Mouse (Mus musculus): ENCODE measurements around the gene Gm6588.

Gm6588 gene

DNA sequence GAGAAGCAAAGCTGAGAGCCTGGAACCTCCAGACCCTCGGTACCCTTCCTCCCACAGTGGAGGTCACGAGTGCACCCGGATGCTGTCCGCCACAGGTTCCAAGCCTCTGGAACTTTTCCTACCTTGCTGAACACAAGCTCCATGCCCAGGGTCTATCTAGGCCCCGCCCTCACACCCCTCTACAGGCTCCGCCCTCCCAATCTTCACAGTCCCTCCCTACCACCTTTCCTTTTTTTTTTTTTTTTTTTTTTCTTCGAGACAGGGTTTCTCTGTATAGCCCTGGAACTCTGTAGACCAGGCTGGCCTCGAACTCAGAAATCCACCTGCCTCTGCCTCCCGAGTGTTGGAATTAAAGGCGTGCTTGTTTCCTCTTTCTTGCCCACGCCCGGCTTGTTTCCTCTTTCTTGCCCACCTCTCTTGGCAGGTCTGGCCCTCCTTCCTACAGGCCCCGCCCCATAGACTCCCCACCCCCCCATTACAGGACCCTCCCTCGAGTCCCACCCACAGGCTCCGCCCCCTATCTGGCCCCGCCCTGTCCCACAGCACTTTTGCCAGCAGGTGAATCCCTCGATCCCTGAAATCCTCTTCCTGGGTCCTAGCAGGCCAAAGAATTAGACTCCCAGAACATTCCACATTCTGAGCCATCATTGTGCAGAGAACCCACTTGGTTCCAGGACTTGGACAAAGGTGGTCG lies at the start of gene Gm6588:
Gm6588 (plus strand) TSS at position 680 of the 694 bp plus-strand sequence.
- DNase-seq (ENCODE audit: low read depth, low spot score): peak; percentile 81

DNA sequence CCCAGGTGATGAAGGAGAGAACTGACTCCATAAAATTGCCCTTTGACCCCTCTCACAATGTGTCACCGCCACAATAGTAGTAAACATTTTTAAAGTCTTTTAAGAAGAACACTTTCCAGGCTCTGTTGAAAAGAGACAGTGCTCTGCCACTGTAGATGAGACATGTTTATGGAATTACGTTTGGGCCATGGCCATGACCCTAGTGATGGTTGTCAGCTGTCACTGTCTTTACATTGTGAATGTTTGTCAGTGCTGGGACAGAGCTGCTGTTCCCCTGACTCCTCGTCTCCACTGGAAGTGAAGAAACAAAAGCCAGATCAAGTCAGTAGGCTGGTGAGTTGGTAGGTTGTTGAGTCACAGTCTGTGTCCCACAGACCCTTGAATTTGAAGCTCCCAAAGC lies 46.8 kb upstream of the Gm6588 start:
- DNase-seq (ENCODE audit: low read depth, low spot score): no peak

DNA sequence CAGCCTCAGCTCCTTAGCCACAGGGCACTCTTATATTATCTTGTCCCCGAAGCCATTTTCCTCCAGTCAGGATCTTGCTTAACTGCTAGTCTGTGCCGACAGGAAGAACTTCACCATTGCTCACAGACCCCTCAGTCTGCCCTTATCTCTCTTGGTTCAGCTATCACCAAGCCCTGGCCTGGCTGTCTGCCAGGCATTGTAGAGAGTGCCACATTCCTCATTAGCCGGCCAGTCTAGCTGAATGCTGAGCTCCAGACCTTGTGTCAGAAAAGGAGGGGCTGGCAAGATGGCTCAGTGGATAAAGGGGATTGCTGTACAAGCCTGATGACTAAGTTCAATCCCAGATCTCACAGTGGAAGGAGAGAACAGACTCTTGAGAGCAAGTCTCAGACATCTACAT lies 43.2 kb upstream of the Gm6588 start:
- no peak for DNase-seq (ENCODE audit: low read depth, low spot score)

DNA sequence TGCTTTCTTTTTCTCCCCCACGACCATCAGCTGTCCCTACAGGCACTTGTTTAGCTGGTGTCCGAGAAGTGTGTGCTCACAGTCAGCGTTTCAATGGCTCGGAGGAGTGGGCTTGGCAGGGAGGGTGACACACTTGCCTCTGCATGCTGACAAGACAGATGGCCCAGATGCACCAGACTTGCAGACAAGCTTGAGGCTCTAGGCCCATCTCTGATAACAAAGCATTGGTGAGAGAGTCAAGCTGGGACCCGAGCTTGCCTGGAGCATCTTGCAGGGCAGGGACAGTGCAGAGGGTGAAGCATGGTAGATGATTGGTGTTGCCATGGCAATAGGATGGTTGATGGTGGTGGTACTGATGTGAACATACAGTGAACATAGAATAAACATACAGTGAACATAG lies 40.0 kb upstream of the Gm6588 start:
- DNase-seq (ENCODE audit: low read depth, low spot score): no peak

DNA sequence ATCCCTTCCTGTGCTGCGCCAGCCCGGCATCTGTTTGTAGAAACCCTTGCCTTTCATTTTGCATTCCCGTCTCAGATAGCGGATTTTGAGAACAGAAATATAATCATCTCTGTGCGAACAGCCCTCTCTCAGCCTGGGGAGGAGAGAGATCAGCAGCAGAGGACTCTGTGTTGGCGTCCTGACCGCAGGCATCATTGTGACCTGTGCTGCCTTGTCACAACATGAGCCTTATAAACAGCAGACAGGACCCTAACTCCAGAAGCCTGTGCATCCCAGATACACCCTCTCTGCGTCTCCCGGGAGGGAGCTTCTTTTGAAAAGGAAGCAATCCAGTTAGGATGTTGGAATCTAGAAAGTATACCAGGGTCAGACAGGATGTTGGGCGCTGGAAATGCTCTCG lies 38.2 kb upstream of the Gm6588 start:
- no peak for DNase-seq (ENCODE audit: low read depth, low spot score)

DNA sequence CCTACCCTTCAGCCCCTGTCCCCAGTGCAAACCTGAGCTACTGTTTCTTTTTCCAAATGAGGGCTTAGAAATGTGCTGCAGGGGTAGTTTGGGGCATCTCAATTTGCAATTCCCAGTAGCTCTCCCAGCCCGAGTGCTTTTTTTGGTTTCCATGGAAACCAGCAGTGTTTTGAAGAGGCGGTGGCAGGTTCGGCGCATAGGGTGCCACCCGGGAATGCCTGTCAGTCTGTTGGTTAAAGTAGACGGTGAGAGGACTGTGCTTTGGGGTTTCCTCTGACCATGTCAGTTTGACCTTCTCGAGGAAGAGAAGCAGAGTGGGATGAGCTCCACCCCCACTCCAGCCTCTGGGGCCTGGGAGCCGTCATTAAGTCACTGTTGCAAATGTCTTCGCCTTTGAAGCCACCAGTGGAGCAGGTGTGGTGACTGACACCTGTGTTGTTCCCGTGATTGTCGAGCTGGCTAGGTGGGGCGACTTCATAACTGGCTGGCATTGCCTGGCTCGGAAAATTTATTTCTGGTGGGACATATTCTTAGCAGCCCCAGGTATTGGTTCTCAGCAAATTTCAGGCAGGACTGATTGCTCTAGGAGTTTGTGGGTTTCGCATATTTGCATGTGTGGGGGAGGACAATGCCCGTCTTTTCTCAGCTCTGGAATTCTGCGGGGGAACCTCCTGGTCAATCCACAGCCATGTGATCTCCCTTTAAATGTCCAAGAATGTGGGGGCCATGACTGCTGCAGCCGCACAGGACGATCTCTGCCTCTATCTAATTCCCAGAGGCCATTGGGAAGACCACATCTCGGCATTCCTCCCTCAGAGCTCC lies 37.5 kb upstream of the Gm6588 start:
- peak; percentile 61 for DNase-seq (ENCODE audit: low read depth, low spot score)

DNA sequence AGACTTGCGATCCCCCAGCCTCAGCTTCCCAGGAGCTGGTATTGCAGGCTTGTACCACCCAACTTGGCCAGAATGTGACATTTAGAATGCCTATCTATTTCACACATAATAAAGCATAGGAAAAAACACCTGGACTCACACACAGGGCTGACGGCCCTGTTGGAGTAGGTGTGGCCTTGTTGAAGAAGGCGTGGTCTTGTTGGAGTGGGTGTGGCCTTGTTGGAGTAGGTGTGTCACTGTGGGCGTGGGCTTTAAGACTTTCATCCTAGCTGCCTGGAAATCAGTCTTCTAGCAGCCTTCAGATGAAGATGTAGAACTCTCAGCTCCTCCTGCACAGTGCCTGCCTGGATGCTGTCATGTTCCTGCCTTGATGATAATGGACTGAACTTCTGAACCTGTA lies 36.4 kb upstream of the Gm6588 start:
- DNase-seq (ENCODE audit: low read depth, low spot score): peak; percentile 61

DNA sequence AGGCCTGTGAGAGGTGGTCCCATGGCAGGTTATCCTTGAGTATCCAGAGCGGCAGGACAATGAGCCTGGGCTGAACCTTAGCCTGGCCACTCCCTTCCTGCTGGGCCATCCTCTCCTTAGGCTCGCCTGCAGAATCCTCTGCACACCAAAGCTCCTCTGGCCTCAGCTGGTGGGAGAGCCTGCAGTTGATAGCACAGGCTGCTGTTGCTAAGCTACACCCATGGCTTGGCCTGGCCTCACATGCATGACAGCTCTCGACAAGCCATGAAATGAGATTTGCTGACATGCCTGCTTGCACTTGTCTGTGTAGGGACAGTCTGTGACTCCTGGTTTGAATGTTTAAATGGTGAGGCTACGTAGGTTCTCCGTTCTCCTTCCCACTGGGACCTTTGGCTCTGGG lies 32.6 kb upstream of the Gm6588 start:
- no peak for DNase-seq (ENCODE audit: low read depth, low spot score)

DNA sequence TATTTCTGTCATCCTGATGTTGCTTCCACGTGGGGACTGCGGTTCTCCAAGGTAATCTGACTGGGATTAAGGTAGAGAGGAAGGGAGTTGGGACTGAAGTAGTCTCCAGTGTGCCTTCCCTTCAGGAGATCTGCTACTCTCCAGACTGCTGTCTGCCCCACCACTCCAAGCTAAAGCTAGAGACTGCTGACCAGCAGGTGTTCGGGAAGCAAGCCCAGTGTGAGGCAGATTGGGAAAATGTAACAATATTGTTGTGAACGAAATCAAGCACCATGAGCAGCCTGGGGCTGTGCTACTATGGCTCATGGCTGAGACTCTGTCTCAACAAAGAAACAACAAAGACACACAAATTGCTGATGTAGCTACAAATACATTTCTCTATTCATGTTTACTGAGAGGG lies 31.2 kb upstream of the Gm6588 start:
- no peak for DNase-seq (ENCODE audit: low read depth, low spot score)

DNA sequence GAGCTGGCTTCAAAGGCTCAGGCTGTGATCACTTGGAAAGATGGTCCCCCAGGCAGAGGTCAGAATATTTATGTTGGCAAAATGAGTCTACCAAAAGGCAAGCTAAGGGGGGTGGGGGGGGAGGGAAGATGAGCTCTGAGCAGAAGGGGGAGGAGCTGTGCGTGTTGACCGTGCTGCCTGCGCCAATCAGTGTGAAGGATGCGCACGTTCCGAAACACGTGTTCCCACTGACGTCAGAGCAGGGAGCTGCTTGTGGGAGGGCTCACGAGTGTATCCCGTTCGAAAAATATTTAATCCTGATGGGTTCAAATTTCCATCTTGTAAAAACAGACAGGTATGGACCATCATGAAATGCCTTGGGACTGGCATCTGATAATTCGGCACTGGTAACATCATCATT lies 29.7 kb upstream of the Gm6588 start:
- DNase-seq (ENCODE audit: low read depth, low spot score): peak; percentile 81

DNA sequence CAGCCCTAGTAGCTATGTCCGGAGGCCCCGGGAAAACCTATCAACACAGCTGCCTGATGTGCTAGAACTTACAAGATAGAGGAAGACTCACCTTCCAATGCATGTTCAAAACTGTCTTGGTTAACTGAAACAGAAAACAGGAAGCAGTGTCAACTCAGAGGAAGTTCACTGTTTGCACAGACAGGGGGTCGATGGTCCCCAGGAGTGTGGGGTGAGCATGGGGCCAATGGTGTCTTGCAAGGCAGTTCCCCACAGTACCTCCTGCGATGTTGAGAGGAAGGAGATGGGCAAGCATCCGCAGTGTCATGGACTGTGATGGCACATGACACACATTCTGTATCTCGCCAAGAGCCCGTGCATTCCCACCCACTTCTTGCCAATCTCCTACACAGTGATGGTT lies 22.6 kb upstream of the Gm6588 start:
- no peak for DNase-seq (ENCODE audit: low read depth, low spot score)

DNA sequence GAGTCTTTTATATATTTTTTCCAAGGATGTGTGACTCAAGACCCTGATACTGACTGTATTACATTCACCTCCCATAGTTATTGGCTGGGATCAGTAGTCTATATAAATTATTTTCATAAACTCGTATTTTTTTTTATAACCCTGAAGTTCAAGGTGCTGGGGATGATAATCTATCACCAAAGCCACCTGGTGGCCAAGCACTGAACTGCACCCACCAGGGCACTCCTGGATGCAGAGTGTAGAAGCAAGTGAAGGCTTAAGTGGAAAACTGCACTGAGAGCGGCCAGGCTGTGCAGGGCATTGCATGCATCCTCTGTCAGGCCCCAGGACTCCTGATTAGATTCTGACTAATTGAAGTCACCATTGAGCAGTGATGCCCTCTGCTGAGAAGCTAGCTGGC lies 21.9 kb upstream of the Gm6588 start:
- peak; percentile 68 for DNase-seq (ENCODE audit: low read depth, low spot score)

DNA sequence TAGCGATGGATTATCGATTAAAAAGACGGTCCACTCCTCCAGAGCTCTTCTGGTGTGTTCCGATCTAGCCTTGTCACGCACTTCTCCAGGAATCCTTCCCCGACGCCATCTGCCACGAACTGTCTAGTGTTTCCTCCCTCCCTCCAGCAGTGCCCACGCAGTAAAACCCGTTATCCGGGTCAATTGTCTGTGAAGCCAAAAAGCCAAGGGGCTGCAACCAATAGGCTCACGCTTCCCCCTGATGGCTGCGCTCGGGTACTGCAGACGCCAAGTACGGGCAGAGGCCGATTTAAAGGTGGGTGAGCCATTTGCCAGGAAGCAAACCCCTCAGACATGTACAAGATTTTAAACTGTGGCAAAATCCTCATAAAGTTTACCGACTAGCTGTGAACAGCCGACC lies 20.3 kb upstream of the Gm6588 start:
- DNase-seq (ENCODE audit: low read depth, low spot score): peak; percentile 74

DNA sequence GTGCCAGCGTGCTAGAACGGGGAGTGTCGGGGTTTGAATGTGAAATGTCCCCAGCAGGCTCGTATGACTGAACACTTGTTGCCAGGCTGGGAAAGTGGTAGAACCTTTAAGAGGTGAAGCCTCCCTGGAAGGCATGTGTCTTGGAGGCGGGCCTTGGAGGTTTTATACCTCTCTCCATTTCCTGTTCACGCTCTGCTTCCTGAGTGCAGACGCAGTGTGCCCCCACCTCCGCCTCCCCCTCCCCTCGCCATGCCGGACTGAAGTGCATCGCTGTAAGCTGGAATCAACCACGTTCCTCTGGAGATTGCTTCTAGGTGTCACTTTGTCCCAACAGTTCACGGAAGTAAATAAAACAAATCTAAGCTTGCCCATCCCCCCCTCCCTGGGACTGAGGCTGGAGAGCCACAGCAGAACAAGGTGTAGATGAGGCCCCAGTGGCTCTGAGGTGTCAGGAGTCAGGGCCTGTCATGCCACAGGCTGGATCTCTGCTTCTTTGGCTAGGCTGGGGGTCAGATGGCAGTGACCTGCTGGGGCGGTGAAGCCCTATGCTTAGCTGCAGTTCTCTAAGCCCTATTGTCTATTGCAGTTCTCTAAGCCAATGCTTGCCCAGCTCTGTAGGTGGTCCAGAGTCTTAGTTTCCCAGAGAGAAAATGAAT lies 18.0 kb upstream of the Gm6588 start:
- no peak for DNase-seq (ENCODE audit: low read depth, low spot score)

DNA sequence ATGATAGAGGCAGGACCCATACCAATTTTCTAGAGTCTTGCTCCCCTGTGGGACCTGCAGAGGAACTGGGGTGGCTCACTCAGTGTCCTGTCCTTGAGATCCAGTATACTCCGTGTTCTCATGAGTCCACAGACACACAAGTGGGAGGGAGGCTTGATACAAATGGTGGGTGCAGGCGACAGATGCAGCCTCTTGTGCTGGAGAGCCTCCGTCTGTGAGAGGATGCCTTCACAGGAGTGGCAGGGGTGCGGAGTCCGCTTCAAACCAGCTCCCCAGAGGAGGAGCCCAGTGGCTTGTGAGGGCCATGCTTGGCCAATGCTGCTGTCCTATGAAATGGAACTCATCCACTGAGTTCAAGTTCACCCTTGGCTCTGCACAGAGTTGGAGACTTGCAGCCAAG lies 17.2 kb upstream of the Gm6588 start:
- no peak for DNase-seq (ENCODE audit: low read depth, low spot score)

DNA sequence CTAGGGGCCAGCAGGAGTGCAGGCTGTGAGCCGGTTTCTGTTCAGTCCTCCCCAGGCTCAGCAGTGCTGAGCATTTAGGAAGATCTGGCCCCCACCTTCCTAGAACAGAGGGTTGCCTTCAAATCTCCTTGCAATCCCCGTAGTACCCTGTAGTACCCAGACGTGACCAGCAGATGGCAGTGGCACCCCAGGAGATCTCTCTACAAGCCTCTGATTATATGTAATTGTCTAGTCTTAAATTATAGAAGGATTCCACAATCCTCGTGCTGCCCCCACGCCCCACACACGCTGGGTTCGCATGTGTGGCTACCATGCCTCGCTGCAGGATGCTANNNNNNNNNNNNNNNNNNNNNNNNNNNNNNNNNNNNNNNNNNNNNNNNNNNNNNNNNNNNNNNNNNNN lies 16.2 kb upstream of the Gm6588 start:
- peak; percentile 63 for DNase-seq (ENCODE audit: low read depth, low spot score)

DNA sequence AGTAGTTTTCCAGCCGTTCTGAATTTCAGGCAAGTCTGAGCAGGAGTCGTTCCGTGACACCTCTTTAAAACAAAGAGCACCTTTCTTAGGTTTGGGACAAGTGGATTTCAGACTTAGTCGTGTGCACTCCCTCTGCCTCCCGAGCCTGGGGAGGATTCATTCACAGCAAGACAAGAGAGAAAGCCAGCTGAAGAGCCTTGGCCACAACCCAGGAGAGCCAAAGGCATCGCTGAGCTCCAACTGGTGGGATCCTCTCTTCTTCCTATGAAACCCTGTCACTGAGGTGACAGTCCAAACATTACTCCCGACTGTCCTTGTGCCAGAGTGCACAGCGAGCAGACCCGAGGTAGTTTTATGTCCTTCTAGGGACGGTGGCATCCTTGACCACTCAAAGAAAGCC lies 10.7 kb upstream of the Gm6588 start:
- DNase-seq (ENCODE audit: low read depth, low spot score): no peak

DNA sequence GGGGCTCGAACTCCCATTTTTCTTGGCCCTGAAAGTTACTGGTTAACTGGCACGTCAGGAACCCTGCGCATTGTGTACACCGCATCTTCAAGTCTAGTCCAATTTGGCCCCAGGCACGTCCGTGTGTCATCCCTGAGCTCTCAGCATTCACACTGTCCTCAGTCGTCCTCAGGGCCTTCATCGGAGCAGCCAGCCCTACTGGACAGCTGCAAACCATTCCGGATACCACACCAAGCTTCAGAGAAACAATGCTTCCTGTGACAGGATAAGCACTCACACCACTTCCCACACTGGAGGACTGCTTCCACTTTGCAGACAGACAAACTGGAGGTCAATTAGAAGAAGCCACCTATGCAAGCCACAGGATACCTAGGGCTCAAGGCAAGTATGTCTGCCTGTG lies 3.9 kb downstream of the Gm6588 start:
- no peak for DNase-seq (ENCODE audit: low read depth, low spot score)

DNA sequence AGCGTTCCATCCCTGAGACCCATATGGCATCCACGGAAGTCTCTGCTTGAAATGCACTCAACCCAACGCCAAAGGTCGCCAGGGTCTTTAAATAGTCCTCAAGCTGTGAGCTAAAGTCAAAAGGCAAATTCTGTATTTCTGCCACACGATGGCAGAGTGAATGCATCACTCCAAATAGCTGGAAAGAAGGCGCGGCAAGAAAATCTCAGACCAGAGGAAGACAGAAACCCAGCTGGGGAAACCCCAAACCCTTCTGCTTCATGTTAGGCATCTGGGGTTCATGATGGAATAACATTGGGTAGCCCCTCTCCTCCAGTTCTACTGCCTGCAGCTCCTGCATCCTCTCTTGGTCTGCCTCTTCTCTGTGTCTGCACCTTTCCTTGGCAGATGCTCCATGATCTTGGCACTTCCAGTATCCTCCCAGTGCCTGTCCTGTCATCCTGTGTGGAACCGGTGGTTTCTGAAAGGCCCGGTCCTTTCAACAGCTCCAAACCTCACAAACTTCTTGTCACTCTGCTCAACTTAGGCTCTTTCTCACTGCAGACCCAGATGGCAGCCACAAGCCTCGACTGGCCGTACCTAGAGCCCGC lies 5.8 kb downstream of the Gm6588 start:
- DNase-seq (ENCODE audit: low read depth, low spot score): peak; percentile 45

DNA sequence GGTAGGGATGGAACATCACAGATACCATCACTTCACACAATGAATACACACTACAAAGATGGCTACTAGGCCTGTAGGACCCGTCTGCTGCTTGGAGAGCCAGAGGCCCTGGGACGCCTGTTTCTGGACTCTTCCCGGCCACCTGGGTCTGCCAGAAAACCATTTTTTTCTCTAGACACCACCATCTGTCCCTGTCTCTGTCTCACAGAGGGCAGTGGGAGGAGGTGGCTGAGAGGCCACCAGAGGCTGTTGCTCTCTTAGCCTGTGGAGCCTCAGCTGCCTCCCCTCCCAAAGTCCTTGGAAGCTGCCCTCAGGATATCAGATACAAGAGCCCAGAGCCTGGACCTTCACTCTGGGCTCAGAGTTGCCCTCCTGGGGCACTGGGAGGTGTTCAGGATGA lies 10.7 kb downstream of the Gm6588 start:
- DNase-seq (ENCODE audit: low read depth, low spot score): no peak

DNA sequence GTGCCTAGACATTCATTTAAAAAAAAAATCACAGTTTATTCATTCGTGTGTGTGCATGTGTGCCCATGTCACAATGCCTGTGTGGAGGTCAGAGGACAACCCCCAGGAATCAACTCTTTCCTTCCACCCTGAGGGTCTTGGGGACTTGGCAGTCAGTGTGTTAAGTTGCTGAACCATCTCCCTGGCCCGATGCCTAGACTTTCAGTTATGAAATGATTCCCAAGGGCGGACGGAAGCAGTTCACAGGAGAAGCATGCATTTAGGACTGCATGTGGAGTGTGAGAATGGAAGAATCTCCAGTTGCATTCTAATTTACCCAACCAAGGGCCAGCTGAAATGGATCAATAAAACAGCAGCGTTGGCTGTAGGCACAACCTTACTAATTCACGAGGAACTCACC lies 17.1 kb downstream of the Gm6588 start:
- no peak for DNase-seq (ENCODE audit: low read depth, low spot score)

DNA sequence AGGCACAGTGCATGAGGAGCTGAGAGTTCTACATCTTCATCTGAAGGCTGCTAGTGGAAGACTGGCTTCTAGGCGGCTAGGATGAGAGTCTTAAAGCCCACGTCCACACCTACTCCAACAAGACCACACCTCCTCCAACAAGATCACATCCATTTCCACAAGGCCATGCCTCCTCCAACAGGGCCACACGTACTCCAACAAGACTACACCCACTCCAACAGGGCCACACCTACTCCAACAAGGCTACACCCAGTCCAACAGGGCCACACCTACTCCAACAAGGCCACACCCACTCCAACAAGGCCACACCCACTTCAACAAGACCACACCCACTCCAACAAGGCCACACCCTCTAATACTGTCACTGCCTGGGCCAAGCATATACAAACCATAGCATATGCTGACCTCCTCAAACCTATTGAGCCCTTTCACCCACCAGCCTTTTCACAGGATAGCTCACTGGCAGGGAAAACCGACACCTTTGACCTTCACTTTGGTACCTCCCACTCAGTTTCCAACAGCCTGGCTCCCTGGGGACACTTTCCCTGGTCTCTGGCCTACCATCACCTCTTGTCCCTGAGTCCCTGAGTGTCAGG lies 19.9 kb downstream of the Gm6588 start:
- peak; percentile 81 for DNase-seq (ENCODE audit: low read depth, low spot score)

Measured in R1 (cell line).